Mouse (Mus musculus): ENCODE measurements at regions not wholly inside any gene's neighbourhood (a gene's known extent, or its start where the extent isn't known, plus 50 kb on each side); places are given as distances from the start of the nearest gene placed in this dataset.
"Not testable (repeated sequence)": the region's sequence is repeated elsewhere in the genome, so short reads cannot be mapped to it uniquely, and the experiment has no call there.

DNA sequence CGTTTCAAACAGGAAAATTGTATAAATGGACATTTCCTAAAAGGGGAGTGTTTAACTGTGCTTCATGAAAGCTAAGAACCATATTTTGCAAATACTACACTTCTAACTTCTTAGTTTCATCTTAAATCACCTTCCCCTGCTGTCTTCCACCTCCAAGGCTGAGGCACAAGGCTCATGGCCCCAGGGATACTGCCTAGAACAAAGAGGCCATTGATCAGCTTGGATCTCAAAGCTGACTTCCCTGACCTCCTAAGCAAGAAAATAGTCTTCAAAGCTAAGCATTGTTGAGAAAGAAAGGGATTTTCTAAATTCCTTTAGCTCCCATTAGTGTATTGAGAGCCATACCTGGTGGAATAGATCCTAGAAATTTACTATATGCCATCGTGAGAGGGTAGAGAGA is 501.6 kb downstream of the Bnc2 start:
- no peak for DNase-seq

GRCm38 (mm10) chr4:84176457-84176856 is 498.6 kb downstream of the Bnc2 start:
- not testable (repeated sequence) for DNase-seq

DNA sequence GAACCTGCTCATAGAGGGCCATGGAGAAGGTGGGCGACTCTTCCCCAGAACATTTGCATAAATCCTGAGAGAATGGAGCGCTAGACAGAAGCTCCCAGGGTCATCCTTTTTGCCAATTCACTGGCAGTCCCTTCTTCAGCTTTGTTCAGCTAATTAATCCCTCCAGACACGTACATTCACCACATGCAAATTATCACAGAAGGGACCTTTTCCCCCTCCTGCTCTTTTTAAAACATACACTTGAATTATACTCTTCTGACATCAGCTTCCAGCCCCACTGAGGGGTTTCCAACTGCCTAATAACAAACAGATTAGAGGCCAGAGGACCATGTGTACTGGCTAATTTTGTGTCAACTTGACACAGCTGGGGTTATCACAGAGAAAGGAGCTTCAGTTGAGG is 497.2 kb downstream of the Bnc2 start:
- DNase-seq = no peak

DNA sequence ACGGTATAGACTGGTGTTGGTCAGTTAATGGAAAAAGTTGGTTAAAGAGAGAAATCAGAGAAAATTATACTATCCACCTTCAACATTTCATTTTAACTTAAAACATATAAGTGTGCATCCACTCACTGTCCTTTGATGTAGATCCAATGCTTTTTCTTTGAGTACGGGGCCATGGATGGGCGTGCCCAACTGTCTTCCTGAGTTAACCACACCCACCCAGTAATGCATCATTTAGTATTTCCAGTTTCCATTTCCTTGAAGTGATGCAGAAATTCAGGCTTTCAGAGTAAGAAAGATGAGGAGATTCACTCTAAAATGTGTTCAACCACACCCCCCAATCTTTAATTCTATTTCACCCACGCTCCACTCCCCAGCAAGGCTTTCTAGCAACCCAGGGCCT is 490.6 kb downstream of the Bnc2 start:
- no peak for DNase-seq

- no peak for DNase-seq
Observed at GRCm38 (mm10) chr4:84184844-84185243, 490.2 kb downstream of the Bnc2 start.

GRCm38 (mm10) chr4:84189315-84189714 is 485.8 kb downstream of the Bnc2 start:
- no peak for DNase-seq

- DNase-seq = no peak
Observed at GRCm38 (mm10) chr4:84191303-84191702, 483.8 kb downstream of the Bnc2 start.

- DNase-seq = no peak
Observed at GRCm38 (mm10) chr4:84192301-84192700, 482.8 kb downstream of the Bnc2 start.

GRCm38 (mm10) chr4:84196732-84197131 is 478.3 kb downstream of the Bnc2 start:
- DNase-seq = no peak

DNA sequence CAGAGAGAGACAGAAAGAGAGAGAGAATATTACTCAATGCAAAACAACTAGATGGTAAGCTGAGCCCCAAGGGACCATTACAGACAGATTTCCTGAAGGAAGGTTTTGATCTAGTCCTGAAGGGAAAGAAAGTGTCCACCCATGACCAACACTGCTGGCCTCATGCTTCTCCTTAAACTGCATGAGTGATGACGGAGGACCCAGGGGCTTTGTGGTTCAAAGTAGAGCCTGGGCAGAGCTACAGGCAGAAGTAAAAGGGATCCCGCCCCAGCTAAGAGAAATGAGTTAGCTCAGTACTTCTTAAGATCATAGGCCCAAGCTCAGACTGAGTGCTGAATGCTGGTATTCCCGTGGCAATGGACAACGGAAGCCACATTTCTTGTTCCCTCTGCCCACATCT is 476.9 kb downstream of the Bnc2 start:
- no peak for DNase-seq

DNA sequence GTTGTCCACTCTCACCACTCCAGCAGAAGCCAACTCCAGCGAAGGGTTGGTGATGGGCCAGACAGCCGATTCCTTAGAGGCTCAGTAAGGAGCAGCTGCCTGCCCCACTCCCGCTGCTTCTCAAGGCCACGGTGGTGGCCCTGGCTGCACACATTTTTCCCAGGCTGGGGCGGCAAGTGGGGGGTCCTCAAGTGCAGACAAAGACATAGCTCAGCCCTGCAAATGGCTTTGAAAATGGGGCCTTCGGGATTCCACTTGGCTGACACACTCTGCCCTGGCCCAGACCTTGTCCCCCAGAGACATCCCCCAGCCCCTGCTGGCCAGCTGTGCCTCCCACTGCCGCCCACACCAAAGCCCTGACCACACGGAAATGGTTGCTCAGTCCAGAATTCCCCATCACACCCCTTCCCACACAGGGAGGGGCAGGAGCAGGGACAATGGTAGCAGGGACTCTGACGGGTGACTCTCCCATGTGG is 475.9 kb downstream of the Bnc2 start:
- DNase-seq = peak; percentile 2

DNA sequence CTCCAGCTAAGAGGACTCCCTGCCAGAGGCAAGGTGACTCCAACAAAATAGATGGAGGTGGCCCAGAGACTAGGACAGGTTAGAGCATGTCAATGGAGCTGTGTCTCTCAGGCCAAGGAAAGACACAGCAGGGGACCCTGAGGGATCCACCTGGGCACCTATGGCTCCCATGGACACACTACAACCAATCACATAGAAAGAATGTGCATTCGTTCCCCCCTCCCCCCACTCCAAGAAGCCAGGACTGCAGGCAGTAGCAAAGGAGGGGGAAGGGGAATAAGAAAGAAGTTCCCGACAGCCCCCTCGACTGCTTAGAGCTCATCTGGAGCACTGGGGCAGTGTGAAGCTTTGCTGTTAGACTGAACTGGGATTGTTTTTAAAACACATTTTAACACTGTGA is 474.1 kb downstream of the Bnc2 start:
- DNase-seq = no peak

- DNase-seq = no peak
Observed at GRCm38 (mm10) chr4:84202231-84202630, 472.8 kb downstream of the Bnc2 start.

DNA sequence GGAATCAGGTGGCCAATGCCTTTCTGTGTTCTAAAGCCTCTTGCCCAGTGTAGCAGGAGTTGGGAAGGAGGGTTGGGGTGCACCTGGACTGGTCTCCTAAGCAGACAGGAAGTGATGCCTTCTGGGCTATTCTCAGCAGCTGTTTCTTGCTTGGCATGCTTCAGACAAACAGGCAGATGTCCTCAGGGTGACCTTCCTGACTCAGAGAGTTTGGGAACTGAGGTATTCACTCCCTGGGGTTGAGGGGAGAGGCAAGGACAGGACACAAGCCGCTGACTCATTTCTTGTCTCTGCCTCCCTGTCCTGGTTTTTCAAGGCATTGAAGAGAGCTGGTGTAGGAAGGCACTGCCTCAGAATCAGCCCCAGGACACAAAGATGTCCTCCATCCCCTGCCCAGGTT is 471.4 kb downstream of the Bnc2 start:
- DNase-seq = no peak

DNA sequence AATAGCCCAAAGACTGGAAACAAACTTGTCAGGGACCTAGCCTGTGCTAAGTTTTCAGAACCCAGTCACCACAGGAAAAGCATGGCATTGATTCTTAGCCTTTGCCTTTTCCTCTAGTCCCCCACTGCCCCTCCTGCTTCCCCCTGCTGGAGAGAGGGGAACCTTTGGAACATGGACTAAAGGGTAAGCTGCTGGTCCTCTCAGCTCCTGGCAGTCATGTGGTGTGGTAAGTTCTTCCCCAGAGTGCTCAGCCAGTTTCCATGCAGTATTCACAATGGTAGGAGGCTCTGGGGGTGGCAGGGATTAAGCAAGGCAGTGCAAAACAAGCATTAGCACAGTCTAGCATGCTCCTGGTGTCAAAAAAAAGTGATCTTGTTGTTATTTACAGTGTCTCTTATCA is 470.3 kb downstream of the Bnc2 start:
- DNase-seq = no peak

GRCm38 (mm10) chr4:84208175-84208574 is 466.9 kb downstream of the Bnc2 start:
- no peak for DNase-seq

- no peak for DNase-seq
Observed at GRCm38 (mm10) chr4:84209538-84209937, 465.5 kb downstream of the Bnc2 start.

- DNase-seq = no peak
Observed at GRCm38 (mm10) chr4:84211311-84211875, 463.7 kb downstream of the Bnc2 start.

GRCm38 (mm10) chr4:84212004-84212403 is 463.1 kb downstream of the Bnc2 start:
- no peak for DNase-seq

- no peak for DNase-seq
Observed at GRCm38 (mm10) chr4:84214523-84214922, 460.6 kb downstream of the Bnc2 start.

GRCm38 (mm10) chr4:84218961-84219360 is 456.1 kb downstream of the Bnc2 start:
- no peak for DNase-seq

DNA sequence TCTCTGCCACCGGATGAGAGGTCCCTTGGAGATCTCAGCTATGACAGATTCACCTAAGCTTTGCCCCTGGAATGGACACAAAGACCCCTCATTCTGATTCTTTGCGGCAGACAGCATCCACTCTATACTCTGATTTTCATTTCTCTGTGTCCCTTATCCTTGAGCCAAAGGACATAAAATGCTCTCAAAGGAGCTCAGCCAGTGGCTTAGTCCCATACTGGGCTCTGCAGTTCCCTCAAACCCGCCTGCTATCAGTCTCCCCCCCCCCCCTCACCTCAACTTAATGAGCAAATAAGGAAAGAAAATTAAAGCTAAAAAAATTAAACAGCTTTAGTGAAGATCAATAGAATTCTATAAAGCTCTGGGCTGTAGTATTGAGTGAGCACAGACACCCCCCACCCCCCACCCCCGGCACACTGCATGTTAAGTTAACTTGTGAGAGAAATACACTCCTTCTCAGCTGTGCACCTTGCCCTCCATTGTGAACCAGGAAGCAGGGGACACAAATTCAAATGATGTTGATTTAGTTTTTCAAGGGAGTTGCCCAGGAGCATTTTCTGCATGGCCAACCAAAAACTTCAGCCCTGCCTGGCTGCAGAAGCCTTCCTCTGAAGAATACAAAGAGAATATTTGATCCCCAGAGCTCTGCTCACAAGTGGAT is 452.9 kb downstream of the Bnc2 start:
- DNase-seq = no peak

- no peak for DNase-seq
Observed at GRCm38 (mm10) chr4:84222805-84223335, 452.2 kb downstream of the Bnc2 start.

DNA sequence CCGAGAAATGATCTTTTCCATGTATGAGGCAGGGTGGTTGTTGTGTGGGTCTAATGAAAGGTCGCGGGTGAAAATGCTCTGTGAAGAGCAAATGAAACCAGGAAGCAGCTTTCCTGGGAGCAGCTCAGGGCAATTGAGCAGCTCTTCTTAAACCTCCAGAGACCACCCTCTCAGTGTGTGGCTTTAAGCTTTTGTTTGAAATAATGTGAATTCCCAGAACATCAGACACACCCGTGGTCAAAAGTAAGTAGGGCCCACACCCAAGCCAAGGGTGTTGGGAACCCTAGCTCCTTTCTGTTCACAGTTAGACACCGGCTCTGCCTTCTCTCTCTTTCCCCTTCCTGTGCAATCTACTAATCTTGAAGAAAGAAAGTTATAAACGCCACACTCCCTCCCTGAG is 450.5 kb downstream of the Bnc2 start:
- no peak for DNase-seq
